1 mouse cellular context compared by ENCODE assay signal in the genomic region with DNA sequence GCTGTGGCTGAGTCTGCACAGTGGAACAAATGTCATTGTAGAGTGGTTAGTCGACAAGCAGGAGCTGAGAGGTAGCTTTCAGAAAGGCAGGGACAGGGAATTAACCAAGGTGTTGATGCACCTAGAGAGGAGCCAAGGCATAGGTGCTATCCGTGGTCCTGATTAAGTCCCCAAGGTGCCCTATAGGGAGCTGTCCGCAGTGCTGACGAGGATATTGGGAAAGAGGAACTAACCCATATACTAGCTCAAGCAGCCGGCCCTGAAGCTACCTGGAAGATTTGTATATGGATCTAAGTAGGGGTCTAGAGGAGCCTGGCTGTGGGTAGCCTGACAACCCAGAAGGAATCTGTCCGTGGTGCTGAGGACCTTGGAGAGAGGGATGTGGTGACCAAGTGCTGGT.
TF ChIP-seq lines count a peak whose summit lies in the region.

No protein-coding gene starts in this region.

TF ChIP-seq in CH12.LX, 34 proteins besides CTCF, POLR2A, EP300 and RAD21:
- TF ChIP-seq SIN3A (IDR thresholded peaks at IDR 0.05; ENCODE audit: low read length) (peak; percentile 99), MXI1 (IDR thresholded peaks at IDR 0.05; ENCODE audit: low read depth, low read length) (peak; percentile 88), POLR2AphosphoS2 (IDR thresholded peaks at IDR 0.05; ENCODE audit: low read depth, low read length) (no peak), UBTF (IDR thresholded peaks at IDR 0.05; ENCODE audit: low read depth, low read length) (no peak)
